15 mouse cellular contexts compared by ENCODE assay signal in genomic region chr12:82367345-82367744, GRCm38 (mm10).
"Had no signal": no experiment of that assay in that cellular context is flagged by ENCODE, and none has a peak within 500 bp of the region (broad histone marks: within the 10 kb centered on the region; RNA-seq: fewer than 3 reads in every experiment).

No protein-coding gene starts in this region.

- H3K27me3 ChIP-seq: lung, embryonic 15.5 days; megakaryocyte, embryonic 14.5 days; midbrain, embryonic 12.5 days; midbrain, embryonic 15.5 days; neural tube, embryonic 12.5 days; stomach, embryonic 15.5 days had no signal

- H3K4me1 ChIP-seq: lung, embryonic 15.5 days had no signal

- H3K4me3 ChIP-seq: lung, embryonic 15.5 days; megakaryocyte, embryonic 14.5 days; midbrain, embryonic 12.5 days; midbrain, embryonic 15.5 days; neural tube, embryonic 12.5 days; stomach, embryonic 15.5 days had no signal

- DNase-seq: lung, adult 2 months; lung, postnatal 14 days; right cerebral cortex, postnatal 14 days; thymus, adult 18-20 months; thymus, postnatal 14 days; thymus, postnatal 36 days had no signal

- H3K27ac ChIP-seq: liver, embryonic 14.5 days; lung, embryonic 15.5 days; macrophage; midbrain, embryonic 12.5 days; midbrain, embryonic 15.5 days; neural tube, embryonic 12.5 days; stomach, embryonic 15.5 days; stomach, postnatal 0 days had no signal

- ATAC-seq: midbrain, embryonic 15.5 days had no signal

- H3K4me2 ChIP-seq: lung, embryonic 15.5 days; midbrain, embryonic 12.5 days; midbrain, embryonic 15.5 days; neural tube, embryonic 12.5 days; stomach, embryonic 15.5 days had no signal

- H3K9ac ChIP-seq: liver, embryonic 14.5 days; lung, embryonic 15.5 days; midbrain, embryonic 12.5 days; midbrain, embryonic 15.5 days; neural tube, embryonic 12.5 days; stomach, embryonic 15.5 days had no signal

- H3K9me3 ChIP-seq: lung, embryonic 15.5 days; megakaryocyte, embryonic 14.5 days; midbrain, embryonic 12.5 days; midbrain, embryonic 15.5 days; neural tube, embryonic 12.5 days; stomach, embryonic 15.5 days had no signal

- H3K36me3 ChIP-seq: midbrain, embryonic 12.5 days; midbrain, embryonic 15.5 days; neural tube, embryonic 12.5 days; stomach, embryonic 15.5 days had no signal
